Mouse (Mus musculus) embryonic facial prominence, embryonic 11.5 days (tissue): Measurements from ENCODE around the gene Car11. TPM values are rescaled to one million over a fixed set of nuclear protein-coding genes. Genes with fewer than 3 reads are reported as not detected.
A peak's percentile ranks its signal among the peaks of the same experiment; 100 is the strongest.

Experiments used
- ATAC-seq: fragments of 200-750 bp; cut with Nextera tagmentation; replicated peaks from 2 replicates; pipeline ENCODE4 v1.8.0; 2017; ENCODE audit warnings: low read depth; ENCODE audit not compliant: insufficient number of reproducible peaks, low FRiP score, low TSS enrichment
- DNase-seq: peaks from one replicate; pipeline ENCODE4 v3.0.0-alpha.2; 2015; ENCODE audit warnings: low spot score
- H3K27ac ChIP-seq: fragments of 300-500 bp; sonication (generic); replicated peaks from 2 replicates; pipeline ENCODE4 v1.5.1; 2014; ENCODE audit warnings: mild to moderate bottlenecking, low read depth, low read length, control low read depth
- H3K27me3 ChIP-seq: fragments of 300-500 bp; sonication (generic); 2 replicates; pipeline ENCODE4 v1.6.1; 2014; ENCODE audit warnings: mild to moderate bottlenecking, low read length, moderate library complexity, mixed read lengths; ENCODE audit not compliant: control insufficient read depth, insufficient read depth
- H3K36me3 ChIP-seq: fragments of 300-500 bp; sonication (generic); replicated peaks from 2 replicates; pipeline ENCODE4 v1.6.1; 2014; ENCODE audit warnings: low read depth, mild to moderate bottlenecking, low read length, moderate library complexity, mixed read lengths; ENCODE audit not compliant: control insufficient read depth, insufficient read depth
- H3K4me1 ChIP-seq: fragments of 300-500 bp; sonication (generic); 2 replicates; pipeline ENCODE4 v1.6.1; 2014; ENCODE audit warnings: low read length, mixed read lengths; ENCODE audit not compliant: control insufficient read depth, insufficient read depth
- H3K4me2 ChIP-seq: fragments of 300-500 bp; sonication (generic); 2 replicates; pipeline ENCODE4 v1.6.1; 2014; ENCODE audit warnings: low read depth, mild to moderate bottlenecking, control low read depth, low read length, moderate library complexity
- H3K4me3 ChIP-seq: fragments of 300-500 bp; sonication (generic); 2 replicates; pipeline ENCODE4 v1.5.1; 2014; ENCODE audit warnings: low read depth, low read length, control low read depth
- H3K9ac ChIP-seq: fragments of 300-500 bp; sonication (generic); replicated peaks from 2 replicates; pipeline ENCODE4 v1.6.1; 2014; ENCODE audit warnings: mild to moderate bottlenecking, control low read depth, low read length
- H3K9me3 ChIP-seq: fragments of 300-500 bp; sonication (generic); replicated peaks from 2 replicates; pipeline ENCODE4 v1.6.1; 2016; ENCODE audit warnings: mild to moderate bottlenecking, low read length, inconsistent platforms, mixed read lengths; ENCODE audit not compliant: control insufficient read depth
- WGBS: fragments of 180-500 bp; shearing (Covaris S2); extraction: QIAGEN DNeasy Blood & Tissue Kit; methylation state at CpG from one replicate; pipeline ENCODE4 v1.1.7; 2014; 5-methylcytosine and 5-hydroxymethylcytosine counted together
- polyA plus RNA-seq: library from polyadenylated mRNA; unstranded; fragments of >200 nt; fragmentation: Nextera tagmentation; extraction: Ambion mirVana; gene quantifications from 2 replicates; pipeline ENCODE4 v1.2.1, GENCODE M21; 2014

Car11 gene
- polyA plus RNA-seq, 1 experiment from 2014 or later: 8.7 TPM

DNA sequence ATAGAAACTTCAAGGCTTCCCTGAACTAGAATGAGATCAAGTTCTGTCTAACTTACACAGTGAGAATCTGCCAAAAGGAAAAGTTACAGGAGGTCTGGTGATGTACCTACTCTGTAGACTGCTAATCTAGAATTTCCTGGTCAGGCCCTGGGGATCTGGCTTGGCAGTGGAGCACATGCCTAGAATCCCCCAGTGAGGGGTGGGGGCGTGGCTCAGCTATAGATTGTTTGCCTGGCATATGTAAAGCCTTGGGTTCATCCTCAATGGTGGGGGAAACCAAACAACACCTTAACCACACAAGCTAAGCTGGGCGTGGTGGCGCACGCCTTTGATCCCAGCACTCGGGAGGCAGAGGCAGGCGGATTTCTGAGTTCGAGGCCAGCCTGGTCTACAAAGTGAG is 1.7 kb upstream of the Car11 start:
- Histone ChIP-seq H3K27me3 (peaks cover 19% of the 10 kb centered on the region), H3K4me3 (no peak overlapping the region), H3K27ac (no peak overlapping the region), H3K9me3 (no peaks in the 10 kb centered on the region), H3K4me1 (peaks cover 3% of the 10 kb centered on the region; the same call in 1 of the 2 replicates), H3K9ac (no peak overlapping the region), H3K4me2 (no peak overlapping the region), H3K36me3 (no peaks in the 10 kb centered on the region)
- ATAC-seq (no peak), DNase-seq (no peak)
- 85% methylated on average over 7 of the region's 7 CpGs for WGBS

DNA sequence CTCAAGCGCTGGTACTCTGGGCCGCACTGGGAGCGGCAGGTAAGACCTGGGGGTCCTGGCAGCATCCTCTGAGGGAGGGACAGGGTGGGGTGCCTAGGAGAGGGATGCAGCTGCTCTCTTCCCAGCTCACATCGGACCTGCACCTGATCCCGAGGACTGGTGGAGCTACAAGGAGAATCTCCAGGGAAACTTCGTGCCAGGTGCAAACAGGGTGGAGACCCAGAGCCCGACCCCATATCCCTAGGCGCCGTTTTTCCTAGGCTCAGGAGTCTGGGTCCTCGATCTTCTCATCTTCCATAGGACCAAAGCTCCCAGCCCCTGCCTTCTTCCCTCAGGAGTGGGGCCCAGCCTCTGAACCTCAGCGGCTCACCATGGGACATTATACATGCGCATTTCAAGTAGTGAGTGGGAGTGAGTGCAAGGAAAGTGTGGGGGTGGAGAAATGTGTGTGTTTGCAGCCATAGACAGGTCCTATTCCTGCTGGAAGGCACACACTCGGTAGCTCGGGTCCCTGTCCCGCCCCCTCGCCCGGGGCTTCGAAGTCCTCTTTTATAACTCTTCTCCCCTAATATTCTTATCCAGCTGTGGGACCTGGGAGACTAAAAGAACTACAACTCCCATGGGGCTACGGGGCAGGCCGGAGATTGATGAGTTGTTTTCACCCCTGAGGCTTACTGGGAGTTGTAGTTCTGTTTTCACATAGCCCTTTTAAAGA is 815 bp downstream of the Car11 start:
- 1% methylated on average over 20 of the region's 20 CpGs for WGBS
- Histone ChIP-seq H3K4me3 (peak overlapping the region; percentile 31), H3K27ac (no peak overlapping the region), H3K36me3 (no peaks in the 10 kb centered on the region), H3K4me2 (peak overlapping the region; percentile 72), H3K4me1 (peaks cover 7% of the 10 kb centered on the region), H3K9me3 (no peaks in the 10 kb centered on the region), H3K9ac (peak overlapping the region; percentile 51), H3K27me3 (peaks cover 19% of the 10 kb centered on the region)
- ATAC-seq: no peak
- DNase-seq: peak; percentile 90

DNA sequence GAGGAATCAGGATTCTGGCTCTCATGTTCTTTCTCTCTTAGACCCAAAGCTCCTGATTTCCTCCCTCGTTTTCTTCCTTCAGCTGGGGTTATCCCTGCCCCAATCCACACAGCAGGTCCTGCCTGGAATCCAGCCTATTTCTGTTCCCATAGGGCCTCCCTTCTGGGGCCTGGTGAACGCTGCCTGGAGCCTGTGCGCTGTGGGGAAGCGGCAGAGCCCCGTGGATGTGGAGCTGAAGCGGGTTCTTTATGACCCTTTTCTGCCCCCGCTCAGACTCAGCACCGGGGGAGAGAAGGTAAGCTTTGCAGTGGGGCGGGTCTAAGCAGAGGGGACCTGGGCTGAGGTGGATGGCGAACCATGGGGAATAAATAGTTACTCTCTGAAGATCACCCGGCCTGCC is 1.4 kb downstream of the Car11 start:
- H3K4me2 ChIP-seq: peak overlapping the region; percentile 25
- WGBS: 31% methylated on average over 11 of the region's 11 CpGs

DNA sequence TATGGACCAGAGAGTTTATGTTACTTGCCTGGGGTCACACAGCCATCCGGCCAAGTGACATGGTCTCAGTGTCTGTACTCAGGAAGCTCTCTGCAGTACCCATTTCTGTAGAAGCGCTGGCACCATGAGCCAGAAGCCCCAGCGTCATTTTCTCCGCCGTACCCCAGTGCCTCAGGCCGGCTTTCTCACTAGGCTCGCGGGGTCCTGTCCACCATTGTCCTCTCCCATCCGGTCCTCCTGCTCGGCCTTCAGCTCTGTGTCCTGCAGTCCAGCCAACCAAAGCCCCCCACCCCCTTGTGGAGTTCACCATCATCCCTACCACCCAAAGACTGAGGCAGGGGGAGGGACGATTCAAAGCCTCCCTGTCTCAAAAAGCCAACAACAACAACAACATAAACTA is 2.0 kb downstream of the Car11 start:
- no peak overlapping the region for H3K4me2 ChIP-seq
- ATAC-seq (no peak), DNase-seq (no peak)
- peaks cover 19% of the 10 kb centered on the region for H3K27me3 ChIP-seq
- H3K36me3 ChIP-seq: no peaks in the 10 kb centered on the region
- H3K4me1 ChIP-seq: peaks cover 7% of the 10 kb centered on the region
- no peak overlapping the region for H3K9ac ChIP-seq
- WGBS: 80% methylated on average over 11 of the region's 11 CpGs
- no peak overlapping the region for H3K4me3 ChIP-seq
- no peaks in the 10 kb centered on the region for H3K9me3 ChIP-seq
- H3K27ac ChIP-seq: no peak overlapping the region

More for the DNA sequence above, 1.4 kb downstream of the Car11 start:
- peaks cover 7% of the 10 kb centered on the region for H3K4me1 ChIP-seq
- no peak overlapping the region for H3K27ac ChIP-seq
- H3K36me3 ChIP-seq: no peaks in the 10 kb centered on the region
- H3K4me3 ChIP-seq: 0 out of 2 replicates have a peak overlapping the region, but pooled peaks have one; percentile 17
- peak overlapping the region; percentile 41; the same call in 1 of the 2 replicates for H3K9ac ChIP-seq
- peaks cover 19% of the 10 kb centered on the region for H3K27me3 ChIP-seq
- DNase-seq (no peak), ATAC-seq (no peak)
- no peaks in the 10 kb centered on the region for H3K9me3 ChIP-seq

DNA sequence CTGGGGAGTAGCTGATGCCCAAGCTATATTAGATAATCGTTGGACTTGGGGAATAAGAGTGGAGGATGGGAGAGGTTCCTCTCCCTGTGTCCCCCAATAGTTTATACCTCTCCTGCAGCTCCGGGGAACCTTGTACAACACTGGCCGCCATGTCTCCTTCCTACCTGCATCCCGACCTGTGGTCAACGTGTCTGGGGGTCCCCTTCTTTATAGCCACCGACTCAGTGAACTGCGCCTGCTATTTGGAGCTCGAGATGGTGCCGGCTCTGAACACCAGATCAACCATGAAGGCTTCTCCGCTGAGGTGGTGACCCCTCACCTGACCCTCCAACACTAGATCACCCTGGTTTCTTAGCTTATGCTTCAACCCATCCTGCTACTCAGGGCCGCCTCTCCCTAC is 2.7 kb downstream of the Car11 start:
- H3K27ac ChIP-seq: no peak overlapping the region
- no peak overlapping the region for H3K4me3 ChIP-seq
- peaks cover 19% of the 10 kb centered on the region for H3K27me3 ChIP-seq
- no peak overlapping the region for H3K4me2 ChIP-seq
- 92% methylated on average over 11 of the region's 11 CpGs for WGBS
- no peak for DNase-seq
- no peak overlapping the region for H3K9ac ChIP-seq
- no peaks in the 10 kb centered on the region for H3K9me3 ChIP-seq
- H3K4me1 ChIP-seq: peaks cover 10% of the 10 kb centered on the region
- no peaks in the 10 kb centered on the region for H3K36me3 ChIP-seq
- ATAC-seq: no peak

DNA sequence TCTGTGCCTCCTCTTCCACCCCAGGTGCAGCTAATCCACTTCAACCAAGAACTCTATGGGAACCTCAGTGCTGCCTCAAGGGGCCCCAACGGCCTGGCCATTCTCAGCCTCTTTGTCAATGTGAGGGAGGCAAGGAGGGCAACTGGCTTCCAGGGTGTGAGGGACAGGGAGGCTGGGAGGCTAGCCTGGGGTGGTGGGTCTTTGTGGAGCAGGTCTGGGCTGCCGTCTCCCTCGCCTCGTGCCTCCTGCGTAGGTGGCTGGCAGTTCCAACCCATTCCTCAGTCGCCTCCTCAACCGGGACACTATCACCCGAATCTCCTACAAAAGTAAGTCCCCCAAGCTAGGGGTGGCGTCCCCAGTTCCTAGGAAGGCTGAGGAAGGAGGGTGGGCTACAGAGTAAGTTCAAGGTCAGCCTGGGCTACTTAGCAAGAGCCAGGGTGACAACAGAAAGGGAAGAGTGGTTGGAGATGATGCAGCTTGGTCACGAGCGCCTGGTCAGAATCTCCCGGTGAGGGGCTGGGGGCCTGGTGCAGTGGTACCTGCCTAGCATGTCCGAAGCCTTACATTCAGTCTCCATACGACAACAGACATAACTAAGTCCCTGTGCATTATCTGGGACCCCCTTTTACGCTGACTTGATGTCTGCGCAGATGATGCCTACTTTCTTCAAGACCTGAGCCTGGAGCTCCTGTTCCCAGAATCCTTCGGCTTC is 3.3 kb downstream of the Car11 start:
- ATAC-seq: no peak

DNA sequence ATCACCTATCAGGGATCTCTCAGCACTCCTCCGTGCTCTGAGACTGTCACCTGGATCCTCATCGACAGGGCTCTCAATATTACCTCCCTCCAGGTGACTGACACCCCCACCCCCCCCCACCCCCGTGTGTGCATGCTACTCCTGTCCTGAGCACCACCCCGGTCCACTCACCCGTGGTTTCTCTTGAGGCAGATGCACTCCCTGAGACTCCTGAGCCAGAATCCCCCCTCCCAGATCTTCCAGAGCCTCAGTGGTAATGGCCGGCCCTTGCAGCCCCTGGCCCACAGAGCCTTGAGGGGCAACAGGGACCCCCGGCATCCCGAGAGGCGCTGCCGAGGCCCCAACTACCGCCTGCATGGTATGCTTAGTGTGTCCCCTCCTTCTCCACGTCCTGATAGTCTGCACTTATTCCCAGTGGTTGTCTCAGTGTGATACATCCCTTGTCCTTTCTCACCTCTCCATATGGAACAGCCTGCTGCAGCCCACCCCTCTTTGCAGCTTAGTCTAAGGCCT is 3.9 kb downstream of the Car11 start:
- Histone ChIP-seq H3K4me3 (peak overlapping the region; percentile 37; the same call in 1 of the 2 replicates), H3K36me3 (no peaks in the 10 kb centered on the region), H3K4me2 (peak overlapping the region; percentile 73), H3K9me3 (no peaks in the 10 kb centered on the region), H3K27me3 (peaks cover 16% of the 10 kb centered on the region), H3K4me1 (peaks cover 15% of the 10 kb centered on the region), H3K9ac (peak overlapping the region; percentile 53), H3K27ac (peak overlapping the region; percentile 62)
- no peak for ATAC-seq
- no peak for DNase-seq
- WGBS: 43% methylated on average over 12 of the region's 12 CpGs

More for the DNA sequence above, 3.3 kb downstream of the Car11 start:
- H3K36me3 ChIP-seq: no peaks in the 10 kb centered on the region
- peaks cover 19% of the 10 kb centered on the region for H3K27me3 ChIP-seq
- no peak overlapping the region for H3K27ac ChIP-seq
- peaks cover 10% of the 10 kb centered on the region for H3K4me1 ChIP-seq
- no peaks in the 10 kb centered on the region for H3K9me3 ChIP-seq
- H3K4me2 ChIP-seq: peak overlapping the region; percentile 73
- H3K4me3 ChIP-seq: no peak overlapping the region
- 88% methylated on average over 17 of the region's 17 CpGs for WGBS
- no peak for DNase-seq
- no peak overlapping the region; the same call in 1 of the 2 replicates for H3K9ac ChIP-seq
